Mouse (Mus musculus) gastrocnemius, postnatal 10 days (tissue): ENCODE results near the gene Kcnmb3. TPM values are rescaled to one million over a fixed set of nuclear protein-coding genes. Genes with fewer than 3 reads are reported as not detected.
"Not testable (repeated sequence)": the region's sequence is repeated elsewhere in the genome, so short reads cannot be mapped to it uniquely, and the experiment has no call there.

Experiments used
- DNase-seq: peaks from one replicate; pipeline ENCODE4 v3.0.0; 2021; ENCODE audit warnings: mixed read lengths
- total RNA-seq, 2 experiments: library from RNA; stranded (reverse); gene quantifications; 2 replicates each; pipeline ENCODE4 v1.2.3; 2021

Kcnmb3 gene
- total RNA-seq, 2 experiments from 2014 or later = 0.25 TPM; not detected in 1

DNA sequence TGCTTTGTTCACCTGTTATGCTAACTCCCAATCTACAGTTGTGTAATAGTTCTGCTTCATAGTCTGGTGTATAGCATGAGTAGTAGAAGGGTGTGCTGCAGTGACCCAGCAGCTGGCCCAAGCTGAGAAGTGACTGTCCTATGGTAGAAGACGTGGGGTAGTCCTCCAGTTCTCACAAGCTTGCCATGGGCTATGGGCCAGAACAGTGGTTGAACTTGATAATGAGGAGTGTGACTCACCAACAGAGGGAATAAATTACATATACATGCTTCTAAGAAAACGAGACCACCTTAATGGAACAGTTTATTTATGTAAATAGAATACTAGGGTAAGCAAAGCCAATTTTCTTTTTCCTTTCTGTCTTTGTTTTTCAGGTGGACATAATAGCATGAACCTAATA lies 61.6 kb downstream of the Kcnmb3 start:
- no peak for DNase-seq

DNA sequence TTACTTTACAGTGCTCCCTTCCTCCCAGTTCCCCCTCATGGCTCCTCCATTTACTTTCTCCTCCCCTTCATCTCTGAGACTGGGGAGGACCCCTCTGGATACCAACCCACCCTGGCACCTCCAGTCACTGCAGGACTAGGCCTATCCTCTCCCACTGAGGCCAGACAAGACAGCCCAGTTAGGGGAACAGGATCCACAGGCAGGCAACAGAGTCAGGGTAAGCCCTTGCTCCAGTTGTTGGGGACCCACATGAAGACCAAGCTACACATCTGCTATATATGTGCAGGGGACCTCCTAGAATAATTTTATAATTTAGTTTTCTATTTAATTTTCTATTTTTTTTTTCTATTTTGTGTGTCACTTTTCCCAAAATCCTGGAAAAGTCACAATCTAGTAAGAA lies 62.7 kb downstream of the Kcnmb3 start:
- DNase-seq = not testable (repeated sequence)

- peak; percentile 28 for DNase-seq
Measured at GRCm38 (mm10) chr3:32428921-32429320, 63.1 kb downstream of the Kcnmb3 start.

DNA sequence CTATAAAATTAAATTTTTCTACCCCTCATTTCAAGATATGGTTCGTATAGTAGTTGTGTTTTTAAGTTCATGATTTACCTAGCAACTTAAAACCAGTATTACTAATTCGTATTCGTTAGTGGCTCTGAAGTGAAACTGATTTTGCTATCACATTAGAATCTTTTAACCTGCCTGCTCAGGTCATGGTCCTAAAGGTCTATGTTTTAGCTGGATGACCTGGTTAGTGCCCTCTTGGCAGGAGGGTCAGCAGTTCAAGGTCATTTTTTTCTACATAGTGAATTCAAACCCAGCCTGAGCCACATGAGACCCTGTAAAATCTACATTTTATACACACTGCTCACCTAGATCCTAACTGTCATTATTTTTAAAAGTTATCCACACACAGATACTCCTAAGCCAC lies 63.7 kb downstream of the Kcnmb3 start:
- DNase-seq = no peak

DNA sequence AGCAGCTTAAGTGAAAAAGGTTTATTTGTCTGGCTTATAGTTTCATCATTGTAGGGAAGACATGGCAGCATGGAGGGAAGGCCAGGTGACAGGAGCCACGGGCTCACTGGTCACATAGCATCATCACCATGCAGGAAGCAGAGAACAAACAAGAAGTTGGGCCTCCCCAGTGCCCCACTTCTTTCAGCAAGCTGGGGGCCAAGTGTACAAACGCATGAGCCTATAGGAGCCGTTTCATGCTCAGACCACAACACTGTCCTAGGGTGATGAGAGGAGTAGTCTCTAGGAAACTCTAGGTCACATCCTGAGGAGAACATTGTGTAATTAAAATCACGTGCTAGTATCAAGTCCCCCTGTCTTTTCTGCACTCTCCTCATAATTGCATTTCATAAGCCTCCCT lies 64.3 kb downstream of the Kcnmb3 start:
- DNase-seq = no peak

Other genes with a start within 250 kb of the Kcnmb3 start
- 10 to 100 TPM; 11.2 to 13.2 TPM for gene Zmat3, start 126.2 kb downstream of the Kcnmb3 start, total RNA-seq
- gene Pik3ca, start 94.6 kb downstream of the Kcnmb3 start, total RNA-seq = 10 to 100 TPM; 46.5 to 52.0 TPM
- 10 to 100 TPM; 22.8 to 27.1 TPM for gene Zfp639, start 18.0 kb upstream of the Kcnmb3 start, total RNA-seq
- 100 to 1,000 TPM in 1 of 2 experiments, 10 to 100 TPM in 1; 99.2 to 103 TPM for gene Mfn1, start 37.2 kb upstream of the Kcnmb3 start, total RNA-seq
- 10 to 100 TPM; 26.5 to 30.2 TPM for gene Gnb4, start 124.4 kb upstream of the Kcnmb3 start, total RNA-seq
- gene Actl6a, start 214.1 kb upstream of the Kcnmb3 start, total RNA-seq = 10 to 100 TPM; 27.3 to 30.7 TPM
- 100 to 1,000 TPM; 393 to 444 TPM for gene Ndufb5, start 244.8 kb upstream of the Kcnmb3 start, total RNA-seq
- 10 to 100 TPM; 31.1 to 34.7 TPM for gene Mrpl47, start 245.4 kb upstream of the Kcnmb3 start, total RNA-seq